Mouse (Mus musculus) adrenal gland, postnatal 14 days (tissue): Measurements from ENCODE around the gene Nr1h3. TPM values are rescaled to one million over a fixed set of nuclear protein-coding genes. Genes with fewer than 3 reads are reported as not detected.
"Not testable (repeated sequence)": the region's sequence is repeated elsewhere in the genome, so short reads cannot be mapped to it uniquely, and the experiment has no call there.

Experiments
- DNase-seq: peaks from one replicate; pipeline ENCODE4 v3.0.0; 2021; ENCODE audit warnings: mixed read lengths
- long read RNA-seq, 2 experiments: library from polyadenylated mRNA; stranded (forward); transcript quantifications; one replicate each; pipeline ENCODE4 v2.0.0; 2021
- total RNA-seq: library from RNA; stranded (reverse); gene quantifications from 2 replicates; pipeline ENCODE4 v1.2.3, GENCODE M21; 2021

Nr1h3 gene
- total RNA-seq = 41.7 and 45.0 TPM in 2 replicates
- long read RNA-seq, experiment 1, transcript Nr1h3-201 (10 exons, 1,802 nt) = minor isoform, 15 of 51 reads
- long read RNA-seq, experiment 1, transcript Nr1h3-202 (10 exons, 1,738 nt) = major isoform, 16 of 51 reads
- long read RNA-seq, experiment 1, partial matches to known transcripts = 6 of 51 reads
- long read RNA-seq, experiment 1, other reads (novel, unspliced or antisense) = 13 of 51 reads
- long read RNA-seq, experiment 2, transcript Nr1h3-202 (10 exons, 1,738 nt) = minor isoform, 12 of 53 reads
- long read RNA-seq, experiment 2, transcript Nr1h3-201 (10 exons, 1,802 nt) = major isoform, 16 of 53 reads
- long read RNA-seq, experiment 2, partial matches to known transcripts = 6 of 53 reads
- long read RNA-seq, experiment 2, other reads (novel, unspliced or antisense) = 16 of 53 reads

DNA sequence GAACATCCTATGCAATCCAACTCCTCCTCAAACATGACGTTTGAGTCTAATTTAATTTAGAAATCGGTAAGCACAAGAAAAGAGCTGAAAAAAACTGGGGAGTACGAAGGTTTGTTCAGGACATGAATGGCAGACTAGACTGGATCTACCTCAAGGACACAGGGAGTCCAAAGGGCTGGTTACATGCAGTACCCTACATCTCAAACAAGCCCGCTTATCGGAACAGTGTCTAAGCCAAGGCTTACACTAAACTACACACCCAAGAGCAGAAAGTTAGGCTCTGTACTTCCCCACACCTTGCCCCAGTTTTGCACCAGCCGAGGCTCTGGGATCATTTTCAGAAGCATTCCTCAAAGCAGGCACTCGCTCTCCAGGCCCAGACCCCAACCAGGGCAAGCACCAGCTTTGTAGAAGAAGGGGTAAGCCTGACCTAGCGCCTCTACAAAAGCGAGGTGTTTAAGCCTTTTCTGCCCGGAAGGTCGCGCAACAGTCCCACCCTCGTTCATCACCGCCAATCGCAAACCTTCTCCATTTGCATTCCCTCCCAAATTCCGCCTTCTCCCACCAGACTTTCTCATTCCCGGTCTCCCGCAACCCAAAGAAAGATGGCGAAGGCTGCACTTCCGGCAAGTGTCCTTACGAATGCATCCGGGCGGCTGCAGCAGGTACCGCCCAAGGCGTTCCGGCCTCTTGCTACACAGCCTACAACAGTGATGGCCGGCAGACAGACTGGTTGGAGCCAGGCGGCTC lies at the start of gene Nr1h3, which contains the start of gene Acp2:
Nr1h3 (minus strand) TSS at position 613 of the 750 bp plus-strand sequence.
Acp2 (plus strand) TSS at position 664 of the 750 bp plus-strand sequence.
- peak; percentile 95 for DNase-seq

DNA sequence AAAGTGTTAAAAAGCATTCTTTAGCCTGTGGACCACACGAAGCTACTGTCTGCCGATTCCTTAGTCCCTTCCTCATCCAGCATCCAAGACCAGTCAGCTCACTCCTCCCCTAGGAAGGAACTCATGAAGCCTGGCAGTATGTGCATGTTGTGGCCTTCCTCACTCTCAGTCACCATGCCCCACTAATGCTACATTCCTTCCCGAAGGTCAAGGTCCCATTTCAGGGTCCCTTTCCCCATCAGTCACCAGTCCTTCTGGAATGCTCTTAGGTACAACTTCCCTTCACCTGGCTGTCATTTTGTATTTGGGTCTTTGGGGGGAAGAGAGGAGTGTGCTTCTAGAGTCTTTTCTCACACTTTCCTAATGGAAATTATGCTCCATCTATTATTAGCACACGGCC lies 49.4 kb upstream of the Nr1h3 start:
- no peak for DNase-seq

DNA sequence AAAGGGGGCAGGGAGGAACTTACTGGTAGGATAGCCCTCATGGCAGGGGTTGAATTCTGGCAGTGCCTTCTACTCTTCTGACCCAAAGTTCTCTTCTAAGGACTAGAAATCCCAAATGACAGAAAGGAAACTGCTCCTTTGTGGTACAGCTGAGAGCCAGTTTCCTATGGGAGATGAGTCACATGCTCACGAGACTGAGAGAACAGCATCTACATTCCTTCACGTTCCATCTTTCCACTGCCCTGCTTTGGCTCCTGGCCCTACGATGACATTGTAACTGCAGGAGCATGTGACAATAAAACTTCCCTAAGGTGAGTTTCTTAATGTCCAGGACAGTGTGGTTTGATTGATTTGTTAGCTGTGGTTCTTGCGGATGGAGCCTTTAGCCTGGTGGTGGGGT lies 45.7 kb upstream of the Nr1h3 start:
- DNase-seq = no peak

DNA sequence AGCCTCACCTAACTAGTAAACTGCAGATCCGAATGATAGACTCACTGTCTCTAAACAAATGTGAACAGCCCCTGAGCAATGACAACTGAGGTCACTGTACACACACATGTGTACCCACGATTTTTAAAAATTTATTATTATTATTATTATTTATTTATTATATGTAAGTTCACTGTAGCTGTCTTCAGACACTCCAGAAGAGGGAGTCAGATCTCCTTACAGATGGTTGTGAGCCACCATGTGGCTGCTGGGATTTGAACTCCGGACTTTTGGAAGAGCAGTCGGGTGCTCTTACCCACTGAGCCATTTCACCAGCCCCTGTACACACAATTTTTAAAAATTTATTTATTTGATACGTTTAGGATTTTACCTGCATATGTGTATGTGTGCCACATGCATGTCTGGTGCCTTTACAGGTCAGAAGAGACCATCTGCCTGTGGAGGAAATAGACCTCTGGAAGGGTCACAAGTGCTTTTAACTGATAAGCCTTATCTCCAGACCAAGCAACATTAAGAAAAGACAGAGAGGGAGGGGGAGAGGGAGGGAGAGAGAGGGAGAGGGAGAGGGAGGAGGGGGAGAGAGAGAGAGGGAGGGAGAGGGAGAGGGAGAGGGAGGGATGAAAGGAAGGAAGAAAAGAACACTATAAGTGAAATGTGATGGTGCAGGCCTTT lies 42.1 kb upstream of the Nr1h3 start:
- no peak for DNase-seq

DNA sequence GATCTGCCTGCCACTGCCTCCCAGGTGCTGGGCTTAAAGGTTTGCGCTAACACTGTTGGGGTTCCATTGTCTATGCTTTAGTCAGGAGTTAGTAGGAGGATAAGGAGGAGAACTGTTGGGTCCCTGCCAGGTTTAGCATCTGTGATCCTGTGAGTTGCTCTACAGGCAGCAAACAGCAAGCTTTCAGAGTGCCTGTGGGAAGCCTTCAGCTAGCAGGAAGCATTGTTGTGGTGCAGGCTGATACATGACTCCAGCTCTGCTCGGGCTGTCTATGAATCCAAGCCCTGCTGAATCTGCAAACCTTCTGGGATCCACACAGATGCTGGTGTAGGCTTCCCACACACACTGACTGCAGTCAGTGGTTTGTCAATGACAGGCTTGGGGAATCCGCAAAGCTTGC lies 40.8 kb upstream of the Nr1h3 start:
- DNase-seq = no peak

DNA sequence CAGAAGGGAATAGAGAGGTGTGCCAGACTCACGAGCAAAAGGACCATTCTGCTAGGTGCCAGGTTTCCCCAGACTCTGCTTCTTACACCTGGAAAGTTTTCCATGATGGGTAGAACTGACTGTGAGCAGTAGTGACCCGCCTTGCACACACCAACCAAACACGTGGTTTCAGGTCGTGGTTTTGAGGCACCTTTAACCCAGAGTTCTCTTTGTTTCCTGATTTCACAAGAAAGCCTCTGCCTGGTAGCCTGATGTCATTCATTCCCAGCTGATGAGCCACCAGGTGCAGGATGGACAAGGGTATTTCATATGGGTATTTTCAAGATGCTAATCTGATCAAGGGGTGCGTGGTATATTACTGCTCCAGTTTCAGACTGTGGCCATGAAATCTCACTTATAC lies 39.9 kb upstream of the Nr1h3 start:
- no peak for DNase-seq

DNA sequence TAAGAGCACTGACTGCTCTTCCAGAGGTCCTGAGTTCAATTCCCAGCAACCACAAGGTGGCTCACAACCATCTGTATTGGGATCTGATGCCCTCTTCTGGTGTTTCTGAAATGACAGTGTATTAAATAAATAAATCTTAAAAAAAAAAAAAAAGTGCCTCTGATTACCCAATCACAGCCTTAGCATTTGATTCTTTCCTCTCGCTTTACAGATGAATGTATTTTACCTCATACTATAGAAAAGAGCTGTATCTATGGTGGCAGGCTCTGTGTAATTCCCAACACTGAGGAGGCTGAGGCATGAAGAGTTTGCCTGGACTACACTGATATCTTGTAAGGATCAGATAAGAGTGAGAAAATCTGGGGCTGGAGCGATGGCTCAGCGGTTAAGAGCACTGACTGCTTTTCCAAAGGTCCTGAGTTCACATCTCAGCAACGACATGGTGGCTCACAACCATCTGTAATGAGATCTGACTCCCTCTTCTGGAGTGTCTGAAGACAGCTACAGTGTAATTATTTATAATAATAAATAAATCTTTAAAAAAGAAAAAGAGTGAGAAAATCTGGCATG lies 35.0 kb upstream of the Nr1h3 start:
- not testable (repeated sequence) for DNase-seq

DNA sequence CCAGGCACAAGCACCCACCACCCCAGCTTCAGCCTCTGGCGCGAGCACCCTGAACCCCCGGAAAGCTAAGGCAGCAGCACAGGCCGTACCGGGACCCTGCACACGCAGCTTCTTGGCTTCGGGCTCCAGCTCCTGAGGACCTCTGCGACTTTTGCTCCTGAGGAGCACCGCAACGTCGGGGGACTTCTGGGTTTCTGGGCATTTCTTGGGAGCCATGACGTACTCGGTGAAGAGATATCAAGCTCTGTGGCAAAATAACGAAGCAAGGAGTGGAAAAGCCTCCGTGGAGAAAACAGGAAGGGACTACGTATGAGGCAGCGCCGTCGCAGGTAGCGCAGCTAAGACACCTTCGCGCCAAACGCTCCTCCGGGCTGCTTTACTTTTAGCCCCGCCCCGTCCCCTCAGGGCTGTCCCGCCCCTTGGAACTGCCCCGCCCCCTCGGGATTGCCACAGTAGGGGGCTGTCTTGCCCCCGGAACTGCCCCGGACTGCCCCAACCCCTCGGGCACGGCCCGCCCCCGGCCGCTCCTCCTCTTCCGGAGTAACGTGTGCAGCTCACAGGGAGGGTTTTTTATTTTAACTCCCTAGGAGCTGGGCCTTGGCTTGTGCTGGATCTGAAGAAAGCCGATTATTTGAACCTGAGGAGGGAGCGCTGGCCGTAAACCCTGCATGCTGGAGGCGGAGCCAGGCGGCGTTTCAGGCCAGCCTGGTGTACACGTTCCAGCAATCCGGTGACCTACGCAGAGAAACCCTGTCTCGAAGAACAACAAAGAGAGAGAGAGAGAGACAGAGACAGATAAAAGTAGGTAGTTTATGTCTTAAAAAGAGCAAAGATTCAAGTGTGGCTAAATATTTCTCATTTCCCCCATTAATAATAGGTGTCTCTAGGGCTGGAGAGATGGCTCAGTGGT lies 34.2 kb upstream of the Nr1h3 start, which contains the start of gene Ddb2:
Ddb2 (minus strand) TSS at position 382 of the 910 bp plus-strand sequence.
- DNase-seq = peak; percentile 99

DNA sequence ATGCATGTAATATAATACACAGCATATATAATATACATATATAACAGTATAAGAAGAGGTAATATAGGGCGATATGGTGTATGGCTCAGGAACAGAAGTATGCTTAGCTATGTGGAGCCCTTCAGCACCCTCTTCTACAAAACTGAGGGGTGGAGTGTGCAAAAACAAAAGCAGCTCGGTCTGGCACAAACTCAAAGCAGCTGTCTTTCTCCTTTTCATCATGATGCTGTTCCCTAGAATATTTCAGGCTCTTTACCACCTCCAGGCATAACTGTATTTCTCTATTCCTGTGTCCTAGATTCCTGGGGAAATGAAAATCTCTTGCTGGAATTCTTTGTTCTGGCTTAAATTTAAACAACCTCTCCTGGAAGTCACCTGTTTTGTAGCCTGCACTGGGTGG lies 27.1 kb upstream of the Nr1h3 start:
- no peak for DNase-seq

DNA sequence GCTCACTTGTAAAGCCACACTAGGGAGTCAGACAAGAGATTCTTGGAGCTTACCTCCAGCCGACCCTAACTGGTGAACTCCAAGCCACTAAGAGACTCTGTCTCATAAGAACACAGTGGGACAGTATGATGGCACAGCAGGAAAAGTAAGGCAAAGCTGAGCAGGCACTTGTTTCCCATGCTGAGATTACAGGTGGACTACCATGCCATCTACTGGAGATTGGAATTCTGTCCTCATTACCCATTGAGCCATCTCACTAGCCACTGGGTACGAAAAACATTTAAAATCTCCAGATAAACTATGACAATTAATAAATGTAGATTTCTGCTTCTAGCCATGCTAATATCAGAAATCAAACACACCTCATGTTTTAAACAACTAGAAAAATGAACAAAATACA lies 21.0 kb upstream of the Nr1h3 start:
- DNase-seq = no peak

DNA sequence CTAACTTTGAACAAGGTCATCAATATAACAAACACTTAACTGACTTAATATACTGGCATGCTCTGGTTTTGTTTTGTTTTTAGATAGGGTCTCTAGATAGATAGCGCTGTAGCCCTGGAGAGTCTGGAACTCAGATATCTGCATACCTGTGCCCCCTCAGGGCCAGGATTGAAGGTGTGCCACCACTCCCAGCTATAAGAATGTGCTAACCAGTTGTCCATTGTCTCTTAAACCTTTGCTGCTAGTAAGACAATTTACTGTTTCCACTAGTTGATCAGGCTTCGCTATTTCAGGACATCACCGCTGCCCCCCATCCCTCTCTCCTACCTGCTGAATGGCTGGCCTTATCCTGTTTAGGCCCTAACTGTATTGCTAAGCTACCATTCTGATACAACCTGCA lies 17.9 kb upstream of the Nr1h3 start:
- DNase-seq = no peak

DNA sequence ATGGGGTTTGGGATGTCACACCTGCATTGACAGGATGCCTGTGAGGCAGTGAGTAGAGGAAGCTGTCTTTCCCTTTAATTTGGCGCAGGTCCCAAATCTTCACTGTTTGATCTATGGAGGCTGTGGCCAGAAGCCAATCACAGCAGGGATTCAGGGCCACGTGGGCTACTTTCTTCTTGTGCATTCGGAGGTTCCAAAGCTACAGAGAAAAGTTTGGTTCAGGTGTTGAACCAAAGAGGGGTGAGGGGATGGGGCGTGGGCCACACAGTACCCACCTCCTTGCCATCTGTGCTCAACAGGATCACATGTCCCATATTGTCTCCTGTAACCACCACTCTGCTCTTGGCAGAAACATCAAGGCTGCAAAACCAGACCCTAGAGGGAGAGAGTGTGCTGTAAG lies 14.4 kb upstream of the Nr1h3 start:
- peak; percentile 53 for DNase-seq

DNA sequence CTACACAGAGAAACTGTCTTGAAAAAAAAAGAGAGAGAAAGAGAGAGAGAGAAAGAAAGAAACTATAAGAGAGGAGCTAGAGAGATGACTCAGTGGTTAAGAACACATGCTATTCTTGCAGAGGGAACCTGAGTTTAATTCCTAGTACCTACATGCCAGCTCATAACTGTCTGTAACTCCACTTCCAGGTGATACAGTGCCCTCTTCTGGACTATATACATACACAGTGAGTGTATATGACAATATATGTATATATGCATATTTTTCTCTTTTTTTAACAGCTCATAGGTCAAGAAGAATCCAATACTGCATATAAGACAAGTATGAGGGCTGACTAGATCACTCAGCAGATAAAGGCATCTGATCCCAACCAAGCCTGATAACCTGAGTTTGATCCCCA lies 10.7 kb upstream of the Nr1h3 start:
- DNase-seq = no peak

DNA sequence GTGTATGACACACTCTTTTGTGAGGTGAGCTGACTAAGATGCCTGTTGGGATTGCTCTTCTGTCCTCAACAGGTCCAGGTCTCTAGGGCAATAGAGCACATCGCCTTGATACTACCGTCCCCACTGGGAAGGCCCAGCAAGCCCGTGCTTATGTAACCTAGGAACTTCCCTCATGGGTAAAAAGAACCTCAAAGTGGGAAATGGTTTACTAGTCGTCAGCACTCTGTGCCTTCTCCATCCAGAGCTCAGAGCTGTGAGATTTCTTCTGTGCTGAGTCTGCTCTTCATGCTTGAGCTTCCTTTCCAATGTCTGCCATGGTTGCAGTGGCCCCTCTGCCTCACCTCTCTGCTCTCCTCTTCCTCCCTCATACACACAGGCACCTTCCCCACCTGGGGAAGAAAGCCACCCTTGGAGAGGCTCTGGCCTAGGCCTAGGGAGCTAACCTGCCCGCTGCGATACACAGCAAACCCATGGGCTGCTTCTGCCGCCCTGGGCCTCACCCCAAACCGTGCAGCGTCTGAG lies 3.7 kb upstream of the Nr1h3 start:
- DNase-seq = no peak

DNA sequence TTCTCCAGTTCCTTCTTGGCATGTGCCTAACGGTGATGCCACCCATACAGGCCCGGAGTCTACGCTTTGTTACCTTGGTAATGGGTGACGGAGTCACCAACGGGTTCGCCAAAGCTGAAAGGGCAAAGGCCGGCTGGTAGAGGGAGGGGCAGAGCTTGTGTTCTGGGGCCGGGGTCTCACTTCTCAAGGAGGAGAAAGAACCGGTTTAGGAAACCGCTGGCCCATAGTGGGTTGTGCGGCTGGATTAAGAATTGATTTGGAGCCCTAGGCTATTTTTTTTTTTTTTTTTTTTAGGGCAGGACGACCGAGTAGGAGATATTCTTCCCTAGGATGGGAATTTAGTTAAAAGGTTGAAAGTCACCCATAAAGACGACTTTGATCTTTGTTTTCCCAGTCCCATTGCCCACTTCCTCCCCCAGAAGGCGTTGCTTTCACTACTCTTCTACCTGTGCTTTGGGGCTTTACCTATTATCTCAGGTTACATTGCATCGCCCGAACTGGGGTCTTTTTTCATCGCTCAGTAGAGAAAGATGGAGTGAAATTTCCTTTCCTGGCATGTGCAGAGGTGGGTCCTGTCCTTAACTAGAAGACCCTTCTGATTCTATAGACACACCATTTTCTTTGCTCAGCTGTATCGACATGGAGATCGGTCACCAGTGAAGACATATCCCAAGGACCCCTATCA lies 480 bp upstream of the Nr1h3 start:
- no peak for DNase-seq

DNA sequence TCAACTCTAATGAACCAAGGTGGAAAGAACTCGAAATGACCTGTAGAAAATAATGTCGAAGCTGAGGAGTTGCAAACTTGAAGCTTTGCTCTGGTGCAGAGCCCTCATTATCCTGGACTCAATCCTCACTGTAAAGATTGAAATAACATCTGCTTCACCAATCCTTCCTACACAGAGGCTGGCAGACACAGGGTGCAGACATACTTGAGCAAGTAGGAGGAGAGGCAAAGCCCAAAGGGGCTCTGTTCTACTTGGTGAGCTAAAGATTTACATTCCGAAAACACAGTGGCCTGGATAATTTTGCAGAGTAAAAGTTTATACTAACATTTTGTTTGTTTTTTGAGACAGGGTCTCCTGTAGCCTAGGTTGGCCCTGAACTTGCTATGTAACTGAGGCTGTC lies 3.7 kb downstream of the Nr1h3 start:
- DNase-seq = no peak

DNA sequence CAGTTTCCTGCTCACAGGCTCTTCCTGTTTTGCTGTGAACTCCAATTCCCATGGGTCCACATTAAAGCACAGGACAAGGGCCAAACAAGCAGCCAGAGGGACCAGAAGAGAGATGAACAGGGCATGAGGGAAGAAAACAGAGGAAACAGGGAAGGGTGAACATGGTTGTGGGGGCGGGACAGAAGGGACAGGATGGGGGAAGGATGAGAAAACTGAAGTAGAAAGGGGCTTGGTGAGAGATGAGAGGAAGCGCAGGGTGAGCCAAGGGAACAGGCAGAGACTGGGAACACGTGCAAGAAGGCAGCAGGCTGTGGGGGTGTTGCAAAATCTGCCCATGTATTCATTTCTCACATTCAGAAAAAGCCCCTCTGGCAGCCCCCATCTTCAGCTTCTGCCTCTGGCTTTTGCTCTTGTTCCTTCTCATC lies 6.0 kb downstream of the Nr1h3 start:
- DNase-seq = peak; percentile 27

DNA sequence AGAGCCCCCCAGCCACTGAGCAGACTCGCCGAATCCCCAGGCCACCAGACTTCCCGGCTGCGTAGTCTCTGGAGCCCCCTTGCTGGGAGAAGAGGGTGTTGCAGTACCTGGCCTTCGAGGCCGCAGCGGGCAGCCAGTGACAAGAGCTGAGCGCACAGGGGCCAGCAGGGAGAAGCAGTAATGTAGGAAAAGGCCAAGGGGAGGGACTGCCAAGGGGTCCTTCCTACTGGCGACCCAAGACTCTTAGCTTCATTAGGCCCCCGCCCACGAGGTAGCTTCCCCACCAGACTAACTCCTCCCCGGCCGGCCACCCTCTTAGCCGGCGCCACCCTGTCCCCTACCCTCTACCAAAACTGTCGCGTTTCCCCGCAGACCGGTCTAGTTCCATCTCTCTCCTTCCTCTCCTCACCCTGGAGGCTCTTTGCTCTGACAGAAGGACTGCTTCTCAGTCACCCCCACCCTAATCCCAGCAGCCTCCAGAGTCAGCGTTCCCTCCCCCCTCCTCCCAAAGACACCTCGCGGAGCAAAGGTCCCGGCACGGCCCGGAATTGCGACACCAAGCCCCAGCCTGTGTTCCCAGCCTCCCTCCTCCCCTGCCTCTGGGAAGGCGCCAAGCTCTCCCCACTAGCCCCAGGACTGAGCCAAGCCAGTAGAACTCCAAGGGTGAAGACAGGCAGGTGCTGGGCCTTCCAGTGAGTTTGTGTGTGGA lies 7.9 kb downstream of the Nr1h3 start:
- peak; percentile 92 for DNase-seq

DNA sequence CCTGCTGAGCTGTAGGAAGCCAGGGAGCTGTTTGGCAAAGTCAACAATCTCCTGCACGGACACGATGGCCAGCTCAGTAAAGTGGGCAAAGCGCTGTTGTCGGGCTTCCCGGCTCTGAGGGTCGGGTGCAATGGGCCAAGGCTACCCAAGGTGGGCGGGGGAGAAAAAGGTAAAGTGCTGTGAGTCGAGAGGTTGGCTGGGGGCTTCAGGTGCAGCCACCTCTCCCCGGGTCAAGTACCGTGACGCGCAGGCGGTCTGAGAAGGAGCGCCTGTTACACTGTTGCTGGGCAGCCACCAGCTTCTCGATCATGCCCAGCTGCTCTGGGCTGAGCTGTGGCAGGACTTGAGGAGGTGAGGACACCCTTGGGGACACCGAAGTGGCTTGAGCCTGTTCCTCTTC lies 12.1 kb downstream of the Nr1h3 start:
- no peak for DNase-seq

DNA sequence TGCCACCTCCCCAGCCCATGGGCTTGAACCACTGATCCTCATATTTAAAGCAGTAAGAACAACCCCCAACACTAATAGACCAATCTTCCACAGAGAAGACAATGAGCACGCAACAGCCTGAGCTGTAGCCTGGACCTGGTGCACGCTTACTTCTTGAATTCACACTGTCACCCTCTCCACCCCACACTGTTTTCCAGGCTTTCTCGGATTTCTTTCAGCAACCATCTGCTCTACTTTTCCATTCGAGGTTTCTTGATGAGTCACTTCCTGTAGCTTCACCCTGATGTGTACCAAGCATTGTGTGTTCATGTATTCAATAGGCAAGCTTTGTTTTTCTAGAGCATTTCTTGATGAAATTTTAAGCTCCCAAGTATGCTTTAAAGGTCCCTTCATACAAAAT lies 15.2 kb downstream of the Nr1h3 start:
- DNase-seq = no peak
